Mouse (Mus musculus) thymus, postnatal 36 days (tissue): Measurements from ENCODE around the gene Pde4d.

Experiments used
- DNase-seq, 2 experiments: peaks; one replicate each; pipeline ENCODE4 v3.0.0; 2022; ENCODE audit warnings: mixed read lengths in 2 of 2

The Pde4d gene

GRCm38 (mm10) chr13:109592192-109592797 lies 1142.5 kb downstream of the Pde4d start:
- DNase-seq = no peak

- DNase-seq = no peak
Observed at GRCm38 (mm10) chr13:109599711-109600110, 1150.0 kb downstream of the Pde4d start.

GRCm38 (mm10) chr13:109604017-109604416 lies 1154.3 kb downstream of the Pde4d start:
- no peak for DNase-seq

- DNase-seq = no peak
Observed at GRCm38 (mm10) chr13:109605140-109605539, 1155.4 kb downstream of the Pde4d start.

GRCm38 (mm10) chr13:109609106-109609804 lies 1159.5 kb downstream of the Pde4d start:
- no peak for DNase-seq

GRCm38 (mm10) chr13:109609805-109610187 lies 1160.0 kb downstream of the Pde4d start:
- peak; percentile 11 to 17 for DNase-seq

GRCm38 (mm10) chr13:109610772-109611171 lies 1161.0 kb downstream of the Pde4d start:
- no peak for DNase-seq

- no peak for DNase-seq
Observed at GRCm38 (mm10) chr13:109615213-109615784, 1165.6 kb downstream of the Pde4d start.

- DNase-seq = no peak
Observed at GRCm38 (mm10) chr13:109615785-109616281, 1166.1 kb downstream of the Pde4d start.

- DNase-seq = no peak
Observed at GRCm38 (mm10) chr13:109619158-109619657, 1169.5 kb downstream of the Pde4d start.

- no peak for DNase-seq
Observed at GRCm38 (mm10) chr13:109622207-109622606, 1172.5 kb downstream of the Pde4d start.

- no peak for DNase-seq
Observed at GRCm38 (mm10) chr13:109623201-109623600, 1173.5 kb downstream of the Pde4d start.

- DNase-seq = no peak
Observed at GRCm38 (mm10) chr13:109624772-109625349, 1175.1 kb downstream of the Pde4d start.

GRCm38 (mm10) chr13:109625466-109626129 lies 1175.8 kb downstream of the Pde4d start:
- DNase-seq = no peak

GRCm38 (mm10) chr13:109627265-109627664 lies 1177.5 kb downstream of the Pde4d start:
- DNase-seq = no peak

GRCm38 (mm10) chr13:109628606-109629005 lies 1178.9 kb downstream of the Pde4d start:
- no peak for DNase-seq

GRCm38 (mm10) chr13:109629216-109629615 lies 1179.5 kb downstream of the Pde4d start:
- DNase-seq = no peak

- DNase-seq = no peak
Observed at GRCm38 (mm10) chr13:109631399-109632026, 1181.8 kb downstream of the Pde4d start.

GRCm38 (mm10) chr13:109632387-109633036 lies 1182.8 kb downstream of the Pde4d start:
- no peak for DNase-seq

GRCm38 (mm10) chr13:109633037-109633418 lies 1183.3 kb downstream of the Pde4d start:
- no peak for DNase-seq

- no peak for DNase-seq
Observed at GRCm38 (mm10) chr13:109635901-109636520, 1186.3 kb downstream of the Pde4d start.
